ENCODE assay signal across 8 mouse cellular contexts in genomic region chr6:51178061-51178791, GRCm38 (mm10).
DNase-seq lines count a peak whose midpoint lies in the region; ATAC-seq lines count a peak whose summit lies in the region.

No protein-coding gene starts in this region.

- H3K36me3 ChIP-seq in liver, embryonic 15.5 days (replicated peaks), result no peaks in the 10 kb centered on the region

- no peaks in the 10 kb centered on the region for H3K9me3 ChIP-seq in liver, embryonic 15.5 days (replicated peaks)

- under 1% methylated on average over 32 of the region's 34 CpGs for WGBS in liver, embryonic 15.5 days (ENCODE audit: insufficient replicate concordance)

- no peak for ATAC-seq in frontal cortex, adult (ENCODE audit: low TSS enrichment)
- ATAC-seq in common myeloid progenitor, adult 5-6 weeks (replicated peaks; ENCODE audit: low read depth, poor library complexity, severe bottlenecking), result peak; percentile 97
- ATAC-seq in liver, embryonic 15.5 days (ENCODE audit: insufficient read depth), result peak; percentile 96

- H3K4me2 ChIP-seq in liver, embryonic 15.5 days, result peak overlapping the region; percentile 69

- peak overlapping the region; percentile 47 for H3K4me3 ChIP-seq in liver, embryonic 15.5 days (replicated peaks)

- H3K27ac ChIP-seq in liver, embryonic 15.5 days (replicated peaks), result no peak overlapping the region

- H3K9ac ChIP-seq in liver, embryonic 15.5 days, result no peak overlapping the region

- peaks cover 24% of the 10 kb centered on the region for H3K4me1 ChIP-seq in liver, embryonic 15.5 days (replicated peaks)

- H3K27me3 ChIP-seq in liver, embryonic 15.5 days, result peaks cover 95% of the 10 kb centered on the region

- peak; percentile 31 to 49 for DNase-seq in frontal cortex, postnatal 14 days (ENCODE audit: low spot score in 2 of 2)
- peak; percentile 86 for DNase-seq in gastrocnemius, postnatal 25 days
- peak; percentile 99 for DNase-seq in hindlimb bud, embryonic 11.5 days (ENCODE audit: extremely low spot score, low read depth, low spot score)
- peak; percentile 77 to 78 for DNase-seq in natural killer cell, adult 2 months (ENCODE audit: low spot score in 2 of 2)
- peak; percentile 80 for DNase-seq in thymus, postnatal 4 days

Comparison
In these comparisons a context has a peak if more than half of its experiments do, and no peak if none do; other contexts are left out.
1. DNase-seq: peak in every context shown above with its lines; median percentile 99 in hindlimb bud, embryonic 11.5 days; 86 in gastrocnemius, postnatal 25 days; 80 in thymus, postnatal 4 days; 78 in natural killer cell, adult 2 months; 40 in frontal cortex, postnatal 14 days.